Mouse (Mus musculus): Measurements from ENCODE around the gene Zbtb8b.

- TF ChIP-seq TAL1 (IDR thresholded peaks at IDR 0.05; ENCODE audit: low read length) (no peak), GATA1 (IDR thresholded peaks at IDR 0.05; ENCODE audit: low read length) (no peak)
These were observed 57.1 kb downstream of the Zbtb8b start for GRCm38 (mm10) chr4:129383586-129383985.
